Mouse (Mus musculus) bone marrow macrophage, adult 2 months (primary cell): ENCODE measurements at regions not wholly inside any gene's neighbourhood (a gene's known extent, or its start where the extent isn't known, plus 50 kb on each side); places are given as distances from the start of the nearest gene placed in this dataset.

Experiments
- H3K27ac ChIP-seq: 2 replicates; pipeline ENCODE4 v1.5.1; 2012; ENCODE audit warnings: low read depth, low read length; ENCODE audit not compliant: insufficient read depth
- H3K4me1 ChIP-seq: 2 replicates; pipeline ENCODE4 v1.6.1; 2012; ENCODE audit warnings: low read length; ENCODE audit not compliant: control insufficient read depth, insufficient read depth
- H3K4me3 ChIP-seq: 2 replicates; pipeline ENCODE4 v1.5.1; 2012; ENCODE audit warnings: mild to moderate bottlenecking, low read length, moderate library complexity; ENCODE audit not compliant: insufficient read depth
- CTCF ChIP-seq: IDR thresholded peaks from 2 replicates; pipeline ENCODE4 v1.5.1; 2012; ENCODE audit warnings: low read depth, mild to moderate bottlenecking, low read length, moderate library complexity
- POLR2A ChIP-seq: IDR thresholded peaks from 2 replicates; pipeline ENCODE4 v1.6.1; 2012; ENCODE audit warnings: mild to moderate bottlenecking, low read depth, low read length, borderline replicate concordance

- TF ChIP-seq POLR2A (no peak), CTCF (no peak)
- H3K4me1 ChIP-seq = no peaks in the 10 kb centered on the region
- no peak overlapping the region for H3K4me3 ChIP-seq
These were observed 239.3 kb upstream of the Veph1 start for GRCm38 (mm10) chr3:66535786-66536529.

GRCm38 (mm10) chr3:66519925-66520324 lies 223.3 kb upstream of the Veph1 start:
- no peaks in the 10 kb centered on the region for H3K4me1 ChIP-seq
- no peak overlapping the region for H3K27ac ChIP-seq
- H3K4me3 ChIP-seq = no peak overlapping the region
- TF ChIP-seq CTCF (no peak), POLR2A (no peak)

More at GRCm38 (mm10) chr3:66535786-66536529, 239.3 kb upstream of the Veph1 start:
- H3K27ac ChIP-seq = no peak overlapping the region

DNA sequence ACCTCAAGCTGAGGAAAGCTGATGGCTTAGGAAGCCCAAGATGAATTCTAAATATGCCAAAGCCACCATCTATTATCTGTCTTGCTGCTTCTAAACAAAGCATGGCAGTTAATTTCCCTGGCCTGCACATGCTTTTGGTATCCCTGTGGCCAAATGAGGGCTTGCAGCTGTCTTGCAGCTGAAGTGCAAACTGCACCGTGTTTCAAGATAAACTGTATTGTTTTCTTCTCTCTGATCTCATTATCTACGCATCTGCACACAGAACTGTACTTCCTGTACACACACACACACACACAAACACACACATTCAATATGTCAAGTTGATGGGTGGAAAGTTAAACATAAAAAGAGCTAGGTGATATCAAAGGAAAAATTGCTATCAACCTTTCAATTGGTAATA lies 221.7 kb upstream of the Veph1 start:
- TF ChIP-seq CTCF (no peak), POLR2A (no peak)
- H3K27ac ChIP-seq = no peak overlapping the region
- H3K4me3 ChIP-seq = no peak overlapping the region
- H3K4me1 ChIP-seq = no peaks in the 10 kb centered on the region

DNA sequence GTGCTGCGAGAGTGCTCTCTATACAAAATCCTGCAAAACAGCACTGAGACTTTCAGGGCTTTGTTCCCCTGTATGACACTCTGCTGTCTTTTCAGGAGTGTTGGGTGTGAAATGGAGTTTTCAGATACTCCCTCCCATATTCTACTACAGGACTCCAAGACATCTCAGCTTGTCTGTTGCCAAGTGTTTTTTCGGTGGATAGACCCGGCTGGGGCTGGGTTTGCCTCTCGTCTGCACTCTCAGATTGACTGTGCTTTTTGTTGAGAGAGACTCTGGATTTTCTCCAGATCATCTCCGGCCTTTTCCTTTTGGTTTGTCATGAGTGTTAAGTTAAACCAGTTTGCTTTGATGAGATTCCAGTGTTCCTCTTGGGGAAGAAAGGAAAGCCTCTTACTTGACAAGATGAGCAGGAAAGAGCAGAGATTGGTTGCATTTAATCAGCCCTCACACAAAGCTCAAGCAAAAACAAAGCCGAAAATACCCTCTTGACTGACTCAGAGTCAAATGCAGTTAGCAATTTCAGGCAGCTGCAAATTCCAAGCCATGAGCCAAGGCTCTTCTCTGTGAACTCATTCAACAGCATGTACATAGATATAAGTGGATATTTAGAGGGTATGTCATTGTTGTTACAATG lies 219.3 kb upstream of the Veph1 start:
- no peak for TF ChIP-seq POLR2A
- TF ChIP-seq CTCF = no peak
- Histone ChIP-seq H3K27ac (no peak overlapping the region), H3K4me1 (no peaks in the 10 kb centered on the region), H3K4me3 (no peak overlapping the region)

DNA sequence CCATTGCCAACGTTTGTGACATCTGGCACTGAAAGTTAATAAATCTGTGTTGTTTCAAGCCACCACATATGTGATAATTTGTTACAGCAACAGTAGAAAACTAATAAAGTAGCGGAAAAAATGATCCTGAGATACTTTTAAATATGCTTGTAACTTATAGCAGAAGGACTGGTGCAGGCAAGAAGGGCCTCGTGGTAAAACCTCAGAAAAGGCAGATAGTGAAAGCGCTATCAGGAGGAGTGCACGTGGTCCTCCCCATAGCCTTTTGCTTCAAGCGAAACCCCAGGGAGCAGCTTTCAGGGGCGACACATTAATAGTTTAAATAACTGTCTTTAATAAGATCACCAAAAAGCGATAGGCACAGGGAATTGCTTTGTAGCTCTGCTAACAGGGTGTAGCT lies 217.9 kb upstream of the Veph1 start:
- no peak overlapping the region for H3K4me3 ChIP-seq
- TF ChIP-seq CTCF (no peak), POLR2A (no peak)
- no peak overlapping the region for H3K27ac ChIP-seq
- H3K4me1 ChIP-seq = no peaks in the 10 kb centered on the region

DNA sequence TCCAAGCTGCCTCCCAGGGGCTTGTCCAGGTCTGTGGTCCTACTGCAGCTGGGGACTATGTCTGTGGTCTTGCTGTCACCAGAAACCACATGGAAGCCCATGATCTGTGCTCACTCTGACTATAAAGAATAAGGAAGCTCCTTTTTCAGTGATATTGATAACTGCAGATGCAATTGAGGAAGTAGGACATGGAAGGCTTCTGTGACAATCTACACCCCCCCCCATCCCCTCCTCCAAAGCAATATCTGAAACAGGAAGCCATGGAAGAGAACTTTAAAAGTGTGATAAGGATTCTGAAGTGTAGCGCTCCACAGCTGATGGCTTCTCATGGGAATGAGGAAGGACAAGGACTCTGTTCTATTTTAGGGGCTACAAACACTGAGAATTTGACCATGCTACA lies 215.8 kb upstream of the Veph1 start:
- H3K27ac ChIP-seq = no peak overlapping the region

GRCm38 (mm10) chr3:66510455-66510854 lies 213.8 kb upstream of the Veph1 start:
- H3K27ac ChIP-seq = no peak overlapping the region
- H3K4me1 ChIP-seq = no peaks in the 10 kb centered on the region
- H3K4me3 ChIP-seq = no peak overlapping the region
- no peak for TF ChIP-seq CTCF
- TF ChIP-seq POLR2A = no peak

More for the DNA sequence above, 215.8 kb upstream of the Veph1 start:
- no peaks in the 10 kb centered on the region for H3K4me1 ChIP-seq
- TF ChIP-seq POLR2A = no peak
- H3K4me3 ChIP-seq = no peak overlapping the region

- Histone ChIP-seq H3K4me1 (no peaks in the 10 kb centered on the region), H3K4me3 (no peak overlapping the region), H3K27ac (no peak overlapping the region)
- TF ChIP-seq POLR2A (no peak), CTCF (no peak)
These were observed 209.5 kb upstream of the Veph1 start for GRCm38 (mm10) chr3:66506125-66506524.

DNA sequence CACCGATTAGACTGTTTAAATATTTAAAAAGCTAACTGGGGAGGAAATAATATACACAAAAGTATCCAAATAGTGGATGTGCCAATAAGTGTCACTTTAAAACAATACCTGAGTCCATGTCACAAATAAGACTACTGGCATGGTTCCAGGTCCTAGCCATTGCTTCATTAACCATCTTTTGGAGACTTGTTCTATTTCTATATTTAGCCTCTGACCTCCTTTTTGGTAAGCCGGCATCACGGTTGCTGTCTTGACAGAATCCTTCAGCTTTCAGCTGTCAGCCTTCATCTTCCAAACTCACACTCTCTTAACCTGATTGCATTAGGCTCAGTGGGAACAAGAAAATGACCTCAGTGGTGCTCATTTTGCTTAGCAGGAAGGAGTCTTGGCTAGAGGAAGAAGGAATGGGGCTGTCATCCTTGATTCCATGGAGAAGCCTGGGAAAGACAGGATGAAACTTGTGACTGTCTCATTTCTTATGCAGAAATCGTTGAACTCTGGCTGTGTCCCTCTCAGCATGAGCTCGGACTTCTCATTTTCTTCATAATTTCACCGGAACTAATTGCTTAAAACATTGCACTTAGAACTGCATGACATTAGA lies 208.9 kb upstream of the Veph1 start:
- no peak for TF ChIP-seq POLR2A
- TF ChIP-seq CTCF = no peak
- H3K4me3 ChIP-seq = no peak overlapping the region
- H3K4me1 ChIP-seq = no peaks in the 10 kb centered on the region
- H3K27ac ChIP-seq = no peak overlapping the region

DNA sequence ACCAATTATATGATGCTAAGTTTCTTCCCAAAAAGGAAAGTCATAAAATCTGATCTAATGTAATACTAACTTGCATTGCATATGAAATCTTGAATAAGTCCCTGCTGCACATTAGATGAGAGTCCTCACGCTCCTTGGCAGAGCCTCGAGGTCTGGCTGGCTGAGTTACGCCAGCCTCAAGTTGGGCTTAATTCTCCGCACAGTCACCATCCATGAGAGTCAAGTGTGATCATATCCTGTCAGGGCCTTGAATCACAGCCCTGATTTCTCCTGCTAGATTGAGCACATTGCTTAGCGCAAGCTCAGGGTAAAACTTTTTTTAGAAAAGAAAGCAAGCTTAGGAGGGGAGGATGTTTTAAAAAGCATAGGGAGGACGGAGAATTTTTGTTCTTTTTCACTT lies 208.1 kb upstream of the Veph1 start:
- H3K4me1 ChIP-seq = no peaks in the 10 kb centered on the region
- H3K4me3 ChIP-seq = no peak overlapping the region
- TF ChIP-seq POLR2A (no peak), CTCF (no peak)
- no peak overlapping the region for H3K27ac ChIP-seq
